In the genomic region with DNA sequence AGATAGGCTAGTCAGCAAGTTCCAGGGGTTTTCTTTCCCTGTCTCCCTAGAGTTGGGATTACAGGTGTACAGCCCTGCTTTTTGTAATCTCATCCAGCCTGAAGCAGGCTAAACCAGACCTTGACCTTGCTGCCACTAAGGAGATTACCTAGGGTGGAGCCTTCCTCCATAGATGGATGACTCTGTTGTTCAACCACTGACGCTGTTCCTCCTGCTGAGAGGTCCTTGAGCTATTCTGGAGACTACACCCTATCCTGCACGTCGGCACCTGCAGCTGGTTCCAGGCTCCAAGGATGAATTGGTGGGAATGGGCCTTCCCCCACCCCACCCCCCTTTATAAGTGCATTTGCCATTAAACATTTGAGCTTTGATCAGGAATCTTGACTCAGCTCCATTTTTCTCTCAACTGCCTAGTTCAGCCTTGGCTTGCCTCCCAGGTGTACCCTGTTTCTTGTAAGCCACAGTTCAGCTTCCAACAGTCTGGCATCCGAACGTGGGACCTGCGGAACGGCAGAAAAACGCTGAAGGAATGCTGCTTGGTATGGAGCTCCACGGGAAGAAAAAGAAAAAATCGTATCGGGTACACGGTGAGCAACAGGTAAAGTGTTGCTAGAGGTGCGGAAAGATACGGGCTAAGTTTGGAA, we compare ENCODE assay signal across 16 mouse cellular contexts.
A peak's percentile ranks its signal among the peaks of the same experiment; 100 is the strongest.
DNase-seq lines count a peak whose midpoint lies in the region; ATAC-seq and TF ChIP-seq lines count a peak whose summit lies in the region.
"Had no signal": no experiment of that assay in that cellular context is flagged by ENCODE, and none has a peak within 500 bp of the region (broad histone marks: within the 10 kb centered on the region; RNA-seq: fewer than 3 reads in every experiment).

No protein-coding gene starts in this region.

- H3K36me3 ChIP-seq in stomach, postnatal 0 days (ENCODE audit: control insufficient read depth, insufficient read depth, low read length) = no peaks in the 10 kb centered on the region

- peak; percentile 49 for DNase-seq in heart, adult 11 months
- no peak for DNase-seq in heart, postnatal 36 days
- peak; percentile 4 for DNase-seq in kidney, adult 18-20 months
- DNase-seq in kidney, adult 11 months = no peak
- DNase-seq in right cerebral cortex, postnatal 10 days (ENCODE audit: low spot score in 2 of 2) = peak; percentile 33 to 38
- DNase-seq in right cerebral cortex, adult 2 months (ENCODE audit: low spot score in 2 of 2) = no peak
- no peak for DNase-seq in stomach, postnatal 0 days (ENCODE audit: low spot score)
- DNase-seq in urinary bladder, postnatal 4 days (ENCODE audit: low spot score in 2 of 2) = no peak
- DNase-seq: adrenal gland, postnatal 14 days; cerebellum, adult 18-20 months; embryo, embryonic 11 days; kidney, postnatal 14 days; spleen, adult 18-20 months had no signal

- H3K9ac ChIP-seq in stomach, postnatal 0 days (ENCODE audit: low read length) = no peak overlapping the region
- H3K9ac ChIP-seq: liver, embryonic 14.5 days had no signal

- H3K27me3 ChIP-seq in stomach, postnatal 0 days (ENCODE audit: control insufficient read depth, insufficient read depth, low read length) = no peaks in the 10 kb centered on the region
- H3K27me3 ChIP-seq: megakaryocyte, embryonic 14.5 days had no signal

- no peaks in the 10 kb centered on the region for H3K4me1 ChIP-seq in stomach, postnatal 0 days (replicated peaks; ENCODE audit: control insufficient read depth, insufficient read depth)

- H3K27ac ChIP-seq in stomach, postnatal 0 days (replicated peaks) = no peak overlapping the region
- H3K27ac ChIP-seq: left cerebral cortex, adult 2 months; liver, embryonic 14.5 days had no signal

- peak overlapping the region; percentile 24; the same call in 1 of the 2 replicates for H3K4me2 ChIP-seq in stomach, postnatal 0 days (replicated peaks; ENCODE audit: low read depth)

- 32% methylated on average over 14 of the region's 14 CpGs for WGBS in stomach, postnatal 0 days

- TF ChIP-seq EP300 in stomach, postnatal 0 days (optimal IDR thresholded peaks at IDR 0.05) = no peak

- intact Hi-C loops in heart, postnatal 36 days (cut with DNase I) = no loop called here

- ATAC-seq in stomach, postnatal 0 days (ENCODE audit: low FRiP score, low TSS enrichment) = peak; percentile 42; the same call in 1 of the 2 replicates

- H3K4me3 ChIP-seq in stomach, postnatal 0 days (ENCODE audit: low read depth, low read length) = no peak overlapping the region
- H3K4me3 ChIP-seq: left cerebral cortex, adult 2 months; megakaryocyte, embryonic 14.5 days had no signal

- no peaks in the 10 kb centered on the region for H3K9me3 ChIP-seq in stomach, postnatal 0 days (ENCODE audit: control insufficient read depth, low read length)
- H3K9me3 ChIP-seq: megakaryocyte, embryonic 14.5 days had no signal

- TF ChIP-seq CTCF in stomach, postnatal 0 days (IDR thresholded peaks at IDR 0.05; ENCODE audit: low read depth) = no peak

Comparison
In these comparisons a context has a peak if more than half of its experiments do, and no peak if none do; other contexts are left out.
1. DNase-seq: peak in heart, adult 11 months (single experiment), kidney, adult 18-20 months (single experiment) and right cerebral cortex, postnatal 10 days (2 of 2); none in heart, postnatal 36 days (0 of 2), kidney, adult 11 months (single experiment), right cerebral cortex, adult 2 months (0 of 2), stomach, postnatal 0 days (single experiment) and urinary bladder, postnatal 4 days (0 of 2).